Mouse (Mus musculus) urinary bladder, postnatal 10 days (tissue): ENCODE data around the gene Smchd1.

ENCODE experiments used
- DNase-seq: peaks from one replicate; pipeline ENCODE4 v3.0.0; 2022; ENCODE audit warnings: low spot score

The Smchd1 gene

GRCm38 (mm10) chr17:71310486-71311339, 164.4 kb downstream of the Smchd1 start:
- DNase-seq: no peak

- no peak for DNase-seq
Observed at GRCm38 (mm10) chr17:71309711-71310485, 165.2 kb downstream of the Smchd1 start.

DNA sequence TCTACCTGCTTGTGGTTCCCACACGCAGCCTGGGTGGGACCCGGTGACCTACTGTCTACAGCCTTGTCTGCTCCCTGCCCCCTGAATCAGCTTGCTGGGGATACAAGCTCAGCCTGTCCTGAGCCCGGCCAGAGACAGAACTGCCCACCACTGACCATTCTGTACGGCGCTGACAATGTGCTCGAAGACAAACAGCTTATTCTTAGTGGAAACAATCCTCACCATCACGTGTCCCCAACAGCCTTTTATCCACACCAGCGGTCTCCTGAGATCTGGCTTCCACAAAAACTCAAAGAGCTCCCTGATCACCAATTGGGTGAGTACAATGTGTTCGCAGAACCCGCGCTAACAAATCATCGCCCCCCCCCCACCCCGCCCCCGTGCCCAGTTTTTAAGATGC, 166.0 kb downstream of the Smchd1 start:
- DNase-seq: no peak

GRCm38 (mm10) chr17:71308296-71308695, 166.8 kb downstream of the Smchd1 start:
- DNase-seq: no peak

- no peak for DNase-seq
Observed at GRCm38 (mm10) chr17:71307251-71307790, 167.8 kb downstream of the Smchd1 start.

DNA sequence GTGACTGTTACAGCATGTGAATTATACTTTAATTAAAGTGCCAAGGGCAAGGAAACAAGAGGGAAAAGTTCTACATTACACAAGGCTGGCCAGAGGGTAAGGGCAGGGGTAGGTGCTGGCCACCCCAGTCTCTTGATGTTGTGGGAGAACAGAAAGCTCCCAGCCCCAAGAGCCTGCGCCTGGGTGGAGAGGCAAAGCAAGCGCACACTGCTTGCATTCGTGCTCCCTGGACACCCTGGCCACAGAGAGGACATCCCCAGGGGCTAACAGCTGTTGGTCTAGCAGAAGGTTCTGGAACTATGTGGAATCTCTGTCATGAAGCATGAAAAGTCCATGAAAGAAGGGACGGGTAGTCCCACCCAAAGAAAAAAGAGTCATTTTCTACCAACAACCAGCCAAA, 168.4 kb downstream of the Smchd1 start:
- no peak for DNase-seq

GRCm38 (mm10) chr17:71306091-71306490, 169.1 kb downstream of the Smchd1 start:
- no peak for DNase-seq

- no peak for DNase-seq
Observed at GRCm38 (mm10) chr17:71303444-71303843, 171.7 kb downstream of the Smchd1 start.

GRCm38 (mm10) chr17:71301413-71301812, 173.7 kb downstream of the Smchd1 start:
- no peak for DNase-seq

DNA sequence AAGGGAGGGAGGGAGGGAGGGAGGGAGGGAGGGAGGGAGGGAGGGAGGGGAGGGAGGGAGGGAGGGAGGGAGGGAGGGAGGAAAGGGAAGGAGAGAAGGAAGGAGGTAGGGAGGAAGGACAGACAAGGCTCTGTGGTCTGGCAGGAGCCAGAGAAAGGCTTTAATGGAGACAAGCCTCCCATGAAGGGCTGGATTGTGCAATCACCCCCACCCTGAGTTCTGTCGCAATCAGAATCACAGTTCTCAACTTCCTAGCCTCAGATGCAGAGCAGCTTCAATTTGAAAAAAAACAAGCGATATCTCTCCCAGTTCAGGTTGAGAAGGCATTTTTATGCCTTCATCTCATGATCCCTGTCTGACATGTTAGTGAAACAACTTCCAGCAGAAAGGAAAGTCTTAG, 174.8 kb downstream of the Smchd1 start:
- DNase-seq: no peak

DNA sequence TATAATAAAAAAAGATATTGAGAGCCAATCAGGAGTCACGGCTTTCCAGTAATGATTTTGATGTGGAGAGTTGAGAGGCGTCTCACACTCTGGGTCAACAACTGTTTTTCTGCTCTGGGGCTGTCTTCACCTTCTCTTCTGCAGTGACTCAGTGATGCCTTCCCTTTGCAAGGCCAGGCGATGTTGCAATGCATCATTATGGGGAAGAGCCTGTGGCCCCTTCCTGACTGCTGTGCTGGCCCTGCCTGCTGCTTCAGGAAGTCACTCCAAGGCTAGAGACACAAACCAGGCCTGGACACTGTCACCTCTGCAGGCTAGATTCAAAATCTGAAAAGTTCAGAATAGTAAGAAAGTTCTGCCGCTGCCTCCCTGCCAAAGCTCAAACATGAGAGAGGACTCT, 175.3 kb downstream of the Smchd1 start:
- no peak for DNase-seq

DNA sequence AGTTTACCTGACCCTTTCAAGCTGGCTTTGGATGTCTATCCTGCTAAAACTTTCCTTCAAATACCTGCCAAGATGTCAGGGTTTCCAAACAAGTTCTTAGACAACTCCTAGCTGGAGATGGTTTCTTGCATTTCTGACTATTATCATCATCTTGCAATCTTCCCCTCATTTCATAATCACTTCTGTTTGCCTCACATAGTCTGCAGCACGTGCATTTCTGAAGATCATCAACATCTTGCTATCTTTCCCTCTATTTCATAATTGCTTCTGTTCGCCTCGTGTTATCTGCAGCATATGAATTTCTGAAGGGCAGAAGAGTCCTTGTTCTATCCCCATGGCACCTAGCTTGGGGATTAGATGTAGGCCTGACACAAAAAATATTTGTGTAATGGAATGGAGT, 180.6 kb downstream of the Smchd1 start:
- DNase-seq: no peak
